Mouse (Mus musculus) CH12.LX (cell line): Measurements from ENCODE around the gene Spg20. TPM values are rescaled to one million over a fixed set of nuclear protein-coding genes. Genes with fewer than 3 reads are reported as not detected.

ENCODE experiments used
- DNase-seq: peaks from one replicate; pipeline ENCODE4 v3.0.0-alpha.2; 2013; ENCODE audit errors: extremely low read depth
- H3K27ac ChIP-seq: 2 replicates; pipeline ENCODE4 v1.5.1; 2012; ENCODE audit warnings: low read depth, mild to moderate bottlenecking, control low read depth, moderate library complexity; ENCODE audit not compliant: insufficient read depth
- H3K27me3 ChIP-seq: replicated peaks from 2 replicates; pipeline ENCODE3; 2012; ENCODE audit warnings: inconsistent platforms
- H3K36me3 ChIP-seq, 2 experiments: replicated peaks in 1 of 2; 2 replicates each; pipeline versions ENCODE3 to v1.6.1; 2012; ENCODE audit warnings: inconsistent platforms in 1 of 2, low read length in 1 of 2, mild to moderate bottlenecking in 1 of 2, mixed read lengths in 1 of 2, moderate library complexity in 1 of 2; ENCODE audit not compliant: control insufficient read depth in 1 of 2, insufficient read depth in 1 of 2
- H3K4me1 ChIP-seq, 2 experiments: 2 replicates each; pipeline ENCODE4 v1.6.1; 2012; ENCODE audit warnings: inconsistent platforms in 1 of 2, moderate library complexity in 1 of 2; ENCODE audit not compliant: insufficient read depth in 2 of 2, control insufficient read depth in 1 of 2
- H3K4me2 ChIP-seq: 2 replicates; pipeline ENCODE4 v1.6.1; 2012; ENCODE audit warnings: low read depth, mild to moderate bottlenecking, control low read depth; ENCODE audit not compliant: poor library complexity, insufficient read depth, severe bottlenecking
- H3K4me3 ChIP-seq, 3 experiments: fragments of 150-350 bp in 1 of 3; sonication (generic) in 1 of 3; replicated peaks in 1 of 3; 2 replicates each; pipeline versions ENCODE3 to v1.5.1; 2011 to 2012; ENCODE audit warnings: low read depth in 2 of 3, low read length in 2 of 3, mild to moderate bottlenecking in 2 of 3, moderate library complexity in 2 of 3, control low read depth in 1 of 3, improper control_type of control experiment in 1 of 3, inconsistent platforms in 1 of 3, mixed read lengths in 1 of 3; ENCODE audit not compliant: poor library complexity in 1 of 3
- H3K79me2 ChIP-seq: replicated peaks from 2 replicates; pipeline ENCODE4 v1.6.1; 2012; ENCODE audit warnings: mild to moderate bottlenecking, moderate library complexity; ENCODE audit not compliant: control insufficient read depth, poor library complexity, insufficient read depth, severe bottlenecking; ENCODE audit errors: extremely low read depth
- H3K9ac ChIP-seq: 2 replicates; pipeline ENCODE4 v1.6.1; 2012; ENCODE audit warnings: low read depth, mild to moderate bottlenecking, control low read depth, moderate library complexity; ENCODE audit not compliant: insufficient read depth
- H3K9me3 ChIP-seq: replicated peaks from 2 replicates; pipeline ENCODE3; 2012; ENCODE audit warnings: low read length, inconsistent platforms, mixed read lengths
- BHLHE40 ChIP-seq: IDR thresholded peaks from 2 replicates; pipeline ENCODE4 v1.6.1; 2011; ENCODE audit warnings: mild to moderate bottlenecking, low read depth, low read length, improper control_type of control experiment
- E2F4 ChIP-seq: IDR thresholded peaks from 2 replicates; pipeline ENCODE4 v1.6.1; 2011; ENCODE audit warnings: low read depth, low read length, improper control_type of control experiment; ENCODE audit not compliant: insufficient replicate concordance
- EP300 ChIP-seq: IDR thresholded peaks from 2 replicates; pipeline ENCODE4 v1.6.1; 2011; ENCODE audit warnings: low read length, improper control_type of control experiment
- ETS1 ChIP-seq: conservative IDR thresholded peaks from 2 replicates; pipeline ENCODE4 v1.6.1; 2012; ENCODE audit warnings: low read depth, mild to moderate bottlenecking, inconsistent platforms, low read length, improper control_type of control experiment, moderate library complexity
- GABPA ChIP-seq: IDR thresholded peaks from 2 replicates; pipeline ENCODE4 v1.6.1; 2012; ENCODE audit warnings: low read depth, low read length, improper control_type of control experiment, inconsistent platforms; ENCODE audit not compliant: insufficient replicate concordance
- HCFC1 ChIP-seq: IDR thresholded peaks from 2 replicates; pipeline ENCODE4 v1.6.1; 2012; ENCODE audit warnings: low read depth, mild to moderate bottlenecking, inconsistent platforms, low read length, improper control_type of control experiment
- IRF4 ChIP-seq: IDR thresholded peaks from 2 replicates; pipeline ENCODE4 v1.6.1; 2014; ENCODE audit warnings: low read depth, mild to moderate bottlenecking, inconsistent platforms, low read length, improper control_type of control experiment
- JUN ChIP-seq: IDR thresholded peaks from 2 replicates; pipeline ENCODE4 v1.6.1; 2011; ENCODE audit warnings: low read depth, mild to moderate bottlenecking, low read length, improper control_type of control experiment, moderate library complexity; ENCODE audit not compliant: insufficient read depth
- MAFK ChIP-seq: IDR thresholded peaks from 2 replicates; pipeline ENCODE4 v1.6.1; 2011; ENCODE audit warnings: low read length, improper control_type of control experiment; ENCODE audit not compliant: insufficient replicate concordance
- MAX ChIP-seq: IDR thresholded peaks from 2 replicates; pipeline ENCODE4 v1.6.1; 2011; ENCODE audit warnings: low read length, improper control_type of control experiment
- MAZ ChIP-seq: IDR thresholded peaks from 2 replicates; pipeline ENCODE4 v1.6.1; 2012; ENCODE audit warnings: low read depth, mild to moderate bottlenecking, inconsistent platforms, low read length, improper control_type of control experiment, moderate library complexity
- MEF2A ChIP-seq: IDR thresholded peaks from 2 replicates; pipeline ENCODE4 v1.6.1; 2014; ENCODE audit warnings: low read depth, mild to moderate bottlenecking, inconsistent platforms, low read length, improper control_type of control experiment, borderline replicate concordance
- MXI1 ChIP-seq: IDR thresholded peaks from 2 replicates; pipeline ENCODE4 v1.6.1; 2011; ENCODE audit warnings: mild to moderate bottlenecking, low read depth, low read length, improper control_type of control experiment
- MYC ChIP-seq: IDR thresholded peaks from 2 replicates; pipeline ENCODE4 v1.6.1; 2011; ENCODE audit warnings: low read depth, mild to moderate bottlenecking, improper control_type of control experiment, low read length
- NELFE ChIP-seq: IDR thresholded peaks from 2 replicates; pipeline ENCODE4 v1.6.1; 2011; ENCODE audit warnings: low read depth, low read length, improper control_type of control experiment
- NRF1 ChIP-seq: IDR thresholded peaks from 2 replicates; pipeline ENCODE4 v1.6.1; 2014; ENCODE audit warnings: low read depth, mild to moderate bottlenecking, inconsistent platforms, low read length, improper control_type of control experiment, moderate library complexity
- POLR2A ChIP-seq: IDR thresholded peaks from 2 replicates; pipeline ENCODE4 v1.6.1; 2011; ENCODE audit warnings: low read depth, mild to moderate bottlenecking, improper control_type of control experiment, low read length
- RAD21 ChIP-seq: IDR thresholded peaks from 2 replicates; pipeline ENCODE4 v1.6.1; 2011; ENCODE audit warnings: low read depth, mild to moderate bottlenecking, low read length, improper control_type of control experiment, moderate library complexity
- RCOR1 ChIP-seq: conservative IDR thresholded peaks from 2 replicates; pipeline ENCODE4 v1.6.1; 2012; ENCODE audit warnings: low read depth, mild to moderate bottlenecking, inconsistent platforms, low read length, improper control_type of control experiment
- TBP ChIP-seq: conservative IDR thresholded peaks from 2 replicates; pipeline ENCODE4 v1.6.1; 2011; ENCODE audit warnings: low read depth, low read length, improper control_type of control experiment
- TCF12 ChIP-seq: IDR thresholded peaks from 2 replicates; pipeline ENCODE4 v1.6.1; 2014; ENCODE audit warnings: low read depth, mild to moderate bottlenecking, inconsistent platforms, low read length, improper control_type of control experiment
- UBTF ChIP-seq: IDR thresholded peaks from 2 replicates; pipeline ENCODE4 v1.6.1; 2012; ENCODE audit warnings: low read depth, mild to moderate bottlenecking, inconsistent platforms, low read length, improper control_type of control experiment, moderate library complexity
- USF1 ChIP-seq: IDR thresholded peaks from 2 replicates; pipeline ENCODE4 v1.6.1; 2014; ENCODE audit warnings: low read depth, mild to moderate bottlenecking, inconsistent platforms, low read length, improper control_type of control experiment
- USF2 ChIP-seq: conservative IDR thresholded peaks from 2 replicates; pipeline ENCODE4 v1.6.1; 2011; ENCODE audit warnings: low read depth, low read length, improper control_type of control experiment
- ZC3H11A ChIP-seq: IDR thresholded peaks from 2 replicates; pipeline ENCODE4 v1.6.1; 2012; ENCODE audit warnings: low read depth, mild to moderate bottlenecking, inconsistent platforms, low read length, improper control_type of control experiment
- ZMIZ1 ChIP-seq: IDR thresholded peaks from 2 replicates; pipeline ENCODE4 v1.6.1; 2012; ENCODE audit warnings: low read depth, mild to moderate bottlenecking, inconsistent platforms, low read length, improper control_type of control experiment
- ZNF384 ChIP-seq: IDR thresholded peaks from 2 replicates; pipeline ENCODE4 v1.6.1; 2012; ENCODE audit warnings: low read depth, low read length, improper control_type of control experiment, inconsistent platforms
- dilution Hi-C: fragments of 300-500 bp; cut with MboI; formaldehyde crosslinking; loops from 2 replicates; pipeline ENCODE4 v1.14.3; 2020; ENCODE audit warnings: low sequenced_read_pairs; ENCODE audit not compliant: extremely low pct_unique_long_range_greater_than_20kb, extremely low pct_ligation_motif_present
- in situ Hi-C: fragments of 300-500 bp; cut with MboI; formaldehyde crosslinking; loops from 3 replicates; pipeline ENCODE4 v1.14.3; 2019; ENCODE audit warnings: low sequenced_read_pairs, low pct_ligation_motif_present, low pct_unique_long_range_greater_than_20kb, mixed read lengths
- polyA plus RNA-seq: library from polyadenylated mRNA; unstranded; fragments of >175 nt; gene quantifications from 2 replicates; pipeline ENCODE4 v1.2.1, GENCODE M21; 2012; ENCODE audit warnings: low read depth; ENCODE audit not compliant: insufficient read length
- total RNA-seq, 2 experiments: library from RNA; depleted of rRNA; stranded (reverse); fragments of 300-350 nt in 1 of 2; fragments of >200 nt in 1 of 2; gene quantifications; 2 replicates each; pipeline ENCODE4 v1.2.3; 2012 to 2014

Spg20 gene
- total and polyA plus RNA-seq, 3 experiments = 31.5 to 43.0 (median 38.2) TPM

GRCm38 (mm10) chr3:55122336-55122870, 10.5 kb downstream of the Spg20 start:
- Histone ChIP-seq H3K4me2 (no peak overlapping the region), H3K27me3 (no peaks in the 10 kb centered on the region), H3K9me3 (no peaks in the 10 kb centered on the region), H3K9ac (no peak overlapping the region), H3K4me3 (no peak overlapping the region), H3K27ac (no peak overlapping the region), H3K36me3 (peaks cover 74 to 94% of the 10 kb centered on the region in 2 experiments), H3K4me1 (0 out of 4 replicates have a peak, but pooled peaks cover 0 to 10% of the 10 kb centered on the region in 2 experiments), H3K79me2 (peaks cover 23% of the 10 kb centered on the region)
- DNase-seq = no peak
- dilution Hi-C loops (no loop called here), in situ Hi-C loops (no loop called here)
- TF ChIP-seq MAFK (no peak), TBP (no peak), EP300 (no peak), NELFE (no peak), HCFC1 (no peak), JUN (no peak), ZNF384 (no peak), RCOR1 (no peak), USF1 (no peak), MAZ (no peak), MYC (no peak), IRF4 (no peak), TCF12 (no peak), ETS1 (no peak), RAD21 (no peak), MXI1 (no peak)

- Histone ChIP-seq H3K27me3 (no peaks in the 10 kb centered on the region), H3K27ac (no peak overlapping the region), H3K9ac (no peak overlapping the region), H3K4me2 (no peak overlapping the region), H3K4me3 (no peak overlapping the region), H3K9me3 (no peaks in the 10 kb centered on the region), H3K4me1 (0 out of 4 replicates have a peak, but pooled peaks cover 0 to 10% of the 10 kb centered on the region in 2 experiments), H3K79me2 (peaks cover 17% of the 10 kb centered on the region), H3K36me3 (peaks cover 73 to 94% of the 10 kb centered on the region in 2 experiments)
- TF ChIP-seq USF2 (no peak), NRF1 (no peak), USF1 (no peak), MAZ (no peak), MYC (no peak), GABPA (no peak), BHLHE40 (no peak), POLR2A (no peak), RAD21 (no peak), E2F4 (no peak), ZC3H11A (no peak), MAFK (no peak), ZMIZ1 (no peak), ZNF384 (no peak), MEF2A (no peak), NELFE (no peak), UBTF (no peak), MAX (no peak), ETS1 (no peak)
- in situ Hi-C loops = no loop called here
- no peak for DNase-seq
- dilution Hi-C loops = no loop called here
Measured at GRCm38 (mm10) chr3:55123064-55123463, 11.2 kb downstream of the Spg20 start.
